Mouse (Mus musculus) brown adipose tissue, adult 24 weeks (tissue): ENCODE data around the gene Lsm7. TPM values are rescaled to one million over a fixed set of nuclear protein-coding genes. Genes with fewer than 3 reads are reported as not detected.
A peak's percentile ranks its signal among the peaks of the same experiment; 100 is the strongest.

Experiments used
- H3K27ac ChIP-seq: fragments of 200-500 bp; replicated peaks from 2 replicates; pipeline ENCODE4 v1.5.1; 2012; ENCODE audit warnings: low read depth, mild to moderate bottlenecking, low read length
- H3K4me1 ChIP-seq: fragments of 200-500 bp; 2 replicates; pipeline ENCODE4 v1.6.1; 2012; ENCODE audit warnings: low read length, mixed read lengths; ENCODE audit not compliant: control insufficient read depth, insufficient read depth, insufficient read length
- H3K4me3 ChIP-seq: fragments of 200-500 bp; 2 replicates; pipeline ENCODE4 v1.5.1; 2012; ENCODE audit warnings: low read depth, mild to moderate bottlenecking, low read length, moderate library complexity; ENCODE audit not compliant: insufficient read depth
- polyA plus RNA-seq: library from polyadenylated mRNA; stranded (reverse); fragments of >200 nt; gene quantifications from 2 replicates; pipeline ENCODE4 v1.2.4, GENCODE M21; 2012; ENCODE audit not compliant: missing spikeins, insufficient read depth, insufficient read length

Gene Lsm7
- polyA plus RNA-seq, 1 experiment, result 61.3 TPM

- Histone ChIP-seq H3K4me3 (0 out of 2 replicates have a peak overlapping the region, but pooled peaks have one; percentile 2), H3K27ac (no peak overlapping the region), H3K4me1 (peaks cover 6% of the 10 kb centered on the region)
Measured at GRCm38 (mm10) chr10:80856267-80856666, 1.3 kb upstream of the Lsm7 start.

GRCm38 (mm10) chr10:80855749-80856073, 702 bp upstream of the Lsm7 start:
- Histone ChIP-seq H3K4me1 (peaks cover 6% of the 10 kb centered on the region), H3K27ac (no peak overlapping the region), H3K4me3 (peak overlapping the region; percentile 62)

- Histone ChIP-seq H3K27ac (no peak overlapping the region), H3K4me3 (no peak overlapping the region)
Measured at GRCm38 (mm10) chr10:80848571-80848970, 6.4 kb downstream of the Lsm7 start.

GRCm38 (mm10) chr10:80845732-80846131, 9.3 kb downstream of the Lsm7 start:
- Histone ChIP-seq H3K27ac (no peak overlapping the region), H3K4me1 (no peaks in the 10 kb centered on the region; the same call in 1 of the 2 replicates), H3K4me3 (no peak overlapping the region)

More at GRCm38 (mm10) chr10:80848571-80848970, 6.4 kb downstream of the Lsm7 start:
- H3K4me1 ChIP-seq, result no peaks in the 10 kb centered on the region; the same call in 1 of the 2 replicates

GRCm38 (mm10) chr10:80845055-80845693, 9.8 kb downstream of the Lsm7 start:
- H3K4me3 ChIP-seq, result no peak overlapping the region
- H3K27ac ChIP-seq, result no peak overlapping the region

GRCm38 (mm10) chr10:80843931-80844547, 11.0 kb downstream of the Lsm7 start, which contains the start of gene Lingo3:
Gene Lingo3 (minus strand): TSS chr10:80844039.
- no peak within 1 kb of the TSS; the same call in 1 of the 2 replicates for H3K4me3 ChIP-seq
- H3K4me1 ChIP-seq, result no peaks in the 10 kb centered on the region; the same call in 1 of the 2 replicates
- no peak within 1 kb of the TSS for H3K27ac ChIP-seq

More at GRCm38 (mm10) chr10:80845055-80845693, 9.8 kb downstream of the Lsm7 start:
- no peaks in the 10 kb centered on the region; the same call in 1 of the 2 replicates for H3K4me1 ChIP-seq

- no peak overlapping the region for H3K4me3 ChIP-seq
- no peak overlapping the region for H3K27ac ChIP-seq
- H3K4me1 ChIP-seq, result no peaks in the 10 kb centered on the region; the same call in 1 of the 2 replicates
Measured at GRCm38 (mm10) chr10:80843087-80843930, 11.7 kb downstream of the Lsm7 start.

- Histone ChIP-seq H3K27ac (no peak overlapping the region), H3K4me3 (no peak overlapping the region)
Measured at GRCm38 (mm10) chr10:80842334-80842733, 12.7 kb downstream of the Lsm7 start.

GRCm38 (mm10) chr10:80841685-80842084, 13.3 kb downstream of the Lsm7 start:
- no peak overlapping the region for H3K27ac ChIP-seq

More at GRCm38 (mm10) chr10:80842334-80842733, 12.7 kb downstream of the Lsm7 start:
- no peaks in the 10 kb centered on the region; the same call in 1 of the 2 replicates for H3K4me1 ChIP-seq

GRCm38 (mm10) chr10:80839848-80840247, 15.2 kb downstream of the Lsm7 start:
- H3K4me1 ChIP-seq, result no peaks in the 10 kb centered on the region; the same call in 1 of the 2 replicates
- H3K4me3 ChIP-seq, result no peak overlapping the region
- no peak overlapping the region for H3K27ac ChIP-seq

More at GRCm38 (mm10) chr10:80841685-80842084, 13.3 kb downstream of the Lsm7 start:
- Histone ChIP-seq H3K4me1 (no peaks in the 10 kb centered on the region; the same call in 1 of the 2 replicates), H3K4me3 (no peak overlapping the region)

- Histone ChIP-seq H3K27ac (no peak overlapping the region), H3K4me1 (no peaks in the 10 kb centered on the region), H3K4me3 (no peak overlapping the region)
Measured at GRCm38 (mm10) chr10:80838346-80838912, 16.6 kb downstream of the Lsm7 start.

GRCm38 (mm10) chr10:80837827-80838226, 17.2 kb downstream of the Lsm7 start:
- Histone ChIP-seq H3K4me1 (no peaks in the 10 kb centered on the region), H3K27ac (no peak overlapping the region), H3K4me3 (no peak overlapping the region)

GRCm38 (mm10) chr10:80836949-80837379, 18.0 kb downstream of the Lsm7 start:
- Histone ChIP-seq H3K4me1 (no peaks in the 10 kb centered on the region), H3K27ac (no peak overlapping the region), H3K4me3 (no peak overlapping the region)

- Histone ChIP-seq H3K27ac (no peak overlapping the region), H3K4me1 (no peaks in the 10 kb centered on the region), H3K4me3 (no peak overlapping the region)
Measured at GRCm38 (mm10) chr10:80835617-80836016, 19.4 kb downstream of the Lsm7 start.

- no peak overlapping the region for H3K4me3 ChIP-seq
- H3K27ac ChIP-seq, result no peak overlapping the region
- H3K4me1 ChIP-seq, result no peaks in the 10 kb centered on the region; the same call in 1 of the 2 replicates
Measured at GRCm38 (mm10) chr10:80832818-80833217, 22.2 kb downstream of the Lsm7 start.
